Mouse (Mus musculus): ENCODE data around the gene Gpr176.

Gpr176 gene
- long read RNA-seq, experiment 1 = 0 reads
- long read RNA-seq, experiment 2, partial matches to known transcripts = 0 of 1 reads
- long read RNA-seq, experiment 2, other reads (novel, unspliced or antisense) = 1 of 1 reads

DNA sequence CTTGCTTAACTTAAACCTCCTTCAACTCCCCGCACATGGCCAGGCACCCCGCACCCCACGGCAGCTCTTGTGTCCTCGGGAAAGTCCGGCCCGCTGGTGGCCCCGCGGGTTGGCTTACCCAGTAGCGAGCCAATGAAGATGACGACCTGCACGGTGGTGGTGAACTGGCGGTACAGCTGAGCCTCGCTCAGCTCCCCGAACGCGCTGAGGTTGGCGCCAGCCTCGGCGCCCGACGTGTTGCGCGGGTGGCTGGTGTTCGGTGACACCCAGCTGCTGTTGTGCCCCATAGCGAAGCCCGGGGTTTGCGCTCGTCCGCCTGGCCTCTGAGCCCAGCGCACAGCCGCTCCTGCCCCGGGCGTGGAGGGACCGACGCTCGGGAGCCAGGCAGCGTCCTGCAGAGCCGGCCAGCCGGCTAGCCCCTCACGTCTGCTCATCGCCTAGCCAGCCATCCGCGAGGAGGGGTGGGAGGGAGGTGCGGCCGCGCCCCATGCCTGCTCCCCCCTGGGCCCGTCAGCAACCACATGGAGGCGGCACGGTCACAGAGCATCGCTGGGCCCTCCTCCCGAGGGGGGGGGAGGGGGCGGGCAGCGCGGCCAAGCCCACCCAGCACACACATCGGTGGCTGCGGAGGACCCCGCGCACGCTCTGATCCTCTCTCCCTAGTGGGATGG is at the start of gene Gpr176:
Gene Gpr176 (minus strand): TSS at position 519 of the 671 bp plus-strand sequence.
- intact Hi-C loops (cut with DNase I) = no loop called here

DNA sequence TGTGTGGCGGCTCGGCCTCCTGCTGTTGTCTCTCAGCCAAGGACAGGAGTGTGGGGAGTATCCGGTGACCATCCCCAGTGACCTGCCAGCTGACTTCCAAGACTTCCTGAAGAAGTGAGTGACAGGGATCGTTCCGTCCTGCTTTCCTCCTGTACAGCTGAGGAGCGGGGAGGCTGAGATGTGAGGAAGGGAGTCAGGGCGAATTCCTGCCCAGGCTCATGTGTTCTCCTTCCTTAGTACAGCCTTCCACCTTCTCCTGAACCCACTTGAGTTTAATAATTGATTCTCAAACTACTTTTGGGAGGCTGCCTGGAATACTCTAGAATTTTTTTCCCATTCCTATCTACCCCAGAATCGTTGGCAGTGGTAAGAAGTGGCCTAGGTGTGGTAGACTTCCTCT is 49.2 kb upstream of the Gpr176 start:
- intact Hi-C loops (cut with DNase I) = no loop called here

DNA sequence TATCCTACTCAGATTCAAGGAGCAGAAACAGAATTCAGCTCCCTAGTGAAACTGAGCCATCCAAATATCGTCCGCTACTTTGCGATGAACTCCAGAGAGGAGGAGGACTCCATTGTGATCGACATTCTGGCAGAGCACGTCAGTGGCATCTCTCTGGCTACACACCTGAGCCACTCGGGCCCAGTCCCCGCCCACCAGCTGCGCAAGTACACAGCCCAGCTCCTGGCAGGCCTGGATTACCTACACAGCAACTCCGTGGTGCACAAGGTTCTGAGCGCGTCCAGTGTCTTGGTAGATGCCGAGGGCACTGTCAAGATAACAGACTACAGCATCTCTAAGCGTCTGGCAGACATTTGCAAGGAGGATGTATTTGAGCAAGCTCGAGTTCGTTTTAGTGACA is 48.7 kb upstream of the Gpr176 start:
- intact Hi-C loops (cut with DNase I) = no loop called here

DNA sequence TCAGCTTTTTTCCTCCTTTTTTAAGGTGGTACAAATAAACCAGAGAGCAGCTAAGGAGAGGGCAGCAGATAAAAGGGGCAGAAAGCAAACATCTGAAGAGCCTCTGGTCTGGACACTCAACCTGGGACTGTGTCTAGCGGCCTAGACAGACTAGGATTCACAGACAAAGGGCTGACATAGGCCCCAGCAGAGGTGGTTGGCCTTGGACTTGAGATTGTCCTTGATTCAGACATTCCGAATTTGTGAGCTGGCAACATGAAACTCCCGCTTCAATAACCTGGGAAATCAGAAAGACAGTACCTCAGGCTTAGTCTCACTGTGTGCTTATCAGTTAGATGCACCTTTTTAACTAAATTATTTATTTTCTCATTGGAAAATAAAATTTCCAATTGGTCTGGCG is 44.9 kb upstream of the Gpr176 start:
- intact Hi-C loops (cut with DNase I) = no loop called here

DNA sequence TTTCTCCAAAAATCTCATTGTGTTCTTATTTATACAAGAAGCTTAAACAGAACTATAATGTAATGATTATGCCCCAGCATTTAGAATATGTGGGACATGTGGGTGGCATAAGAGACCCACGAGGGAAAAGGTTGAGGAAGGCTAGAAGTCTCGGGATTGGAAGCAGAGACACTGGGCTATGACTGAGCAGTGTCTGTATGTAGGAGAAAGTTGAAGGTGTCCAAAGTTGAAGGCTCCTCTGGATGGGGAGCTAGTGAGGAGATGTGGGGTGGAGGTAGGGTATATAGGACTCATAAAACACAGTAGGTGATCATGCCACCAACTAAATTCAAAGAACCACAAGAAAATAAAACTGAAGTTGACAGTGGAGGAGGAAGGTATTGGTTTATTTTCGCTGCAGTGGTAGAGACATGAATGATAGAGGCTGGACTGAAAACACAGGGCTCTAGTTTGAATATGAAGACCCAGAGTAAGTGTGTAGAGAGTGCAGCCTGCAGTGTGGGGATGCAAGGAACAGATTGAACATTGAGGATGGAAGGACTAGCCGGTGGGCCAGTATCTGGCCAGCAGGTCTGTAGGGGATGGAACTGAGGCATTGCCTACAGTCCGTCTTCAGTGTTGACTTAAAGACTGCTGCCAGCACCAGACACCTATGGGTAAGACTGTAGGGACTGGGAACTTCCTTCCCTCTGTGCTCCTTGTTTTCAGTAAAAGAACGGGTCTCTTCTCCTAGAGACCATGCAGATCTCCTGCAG is 42.6 kb upstream of the Gpr176 start:
- intact Hi-C loops (cut with DNase I) = no loop called here

DNA sequence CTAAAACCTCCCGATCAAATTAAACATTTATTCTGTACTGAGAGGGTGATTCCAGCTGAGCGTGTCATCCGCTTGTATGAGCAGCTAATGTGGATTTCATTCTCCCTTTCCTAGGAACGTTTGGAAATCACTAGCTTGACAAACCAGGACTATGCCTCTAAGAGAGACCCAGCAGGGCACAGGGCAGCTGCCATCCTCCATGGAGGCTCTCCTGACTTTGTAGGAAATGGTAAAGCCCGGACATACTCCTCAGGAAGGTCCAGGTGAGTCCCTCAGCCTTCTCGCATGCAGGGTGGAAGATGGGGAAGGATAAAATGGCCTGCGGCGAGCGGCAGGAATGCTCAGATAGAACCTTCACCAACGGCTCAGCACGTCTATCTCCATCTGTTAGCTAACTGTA is 39.6 kb upstream of the Gpr176 start:
- intact Hi-C loops (cut with DNase I) = no loop called here

DNA sequence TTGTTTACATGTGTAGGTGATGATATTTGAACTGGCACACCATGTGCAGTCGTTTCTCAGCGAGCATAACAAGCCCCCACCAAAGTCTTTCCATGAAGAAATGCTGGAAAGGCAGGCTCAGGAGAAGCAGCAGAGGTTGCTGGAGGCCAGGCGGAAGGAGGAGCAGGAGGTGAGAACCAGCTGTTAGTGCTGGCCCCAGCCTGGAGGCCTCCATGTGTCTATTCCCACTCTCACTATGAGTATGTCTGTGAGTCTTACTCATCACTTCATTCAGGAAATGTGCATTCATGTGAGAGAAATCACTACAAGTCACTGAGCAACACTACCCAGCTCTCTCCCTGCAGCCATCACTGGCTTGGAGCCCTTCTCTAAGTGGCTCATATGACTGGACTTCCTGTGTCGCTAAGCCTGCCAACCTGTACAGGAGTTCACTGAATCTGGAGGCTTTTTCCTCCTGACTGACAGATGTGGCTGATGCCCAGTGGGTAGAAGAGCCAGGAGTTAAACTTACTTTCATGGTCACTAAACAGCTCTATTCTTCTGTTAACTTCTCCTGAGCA is 35.2 kb upstream of the Gpr176 start:
- intact Hi-C loops (cut with DNase I) = no loop called here

DNA sequence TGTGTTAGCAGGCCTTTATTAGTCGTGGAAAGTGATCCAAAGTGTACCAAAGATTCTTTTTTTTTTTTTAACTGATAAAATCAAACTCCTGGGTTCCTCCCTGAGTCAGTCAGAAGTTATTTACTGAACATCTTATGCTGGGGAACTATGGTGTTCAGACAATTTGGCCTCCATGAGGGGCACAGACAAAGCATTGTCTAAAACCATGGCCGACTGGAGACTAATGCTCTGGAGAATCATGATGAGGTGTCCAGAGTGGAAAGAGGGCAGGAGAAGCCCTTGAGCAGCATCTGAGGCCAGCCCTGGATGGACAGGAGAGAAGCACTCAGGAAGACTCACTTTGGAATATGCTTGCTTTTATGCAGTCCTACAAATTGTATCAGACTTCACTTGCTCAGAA is 33.6 kb upstream of the Gpr176 start:
- intact Hi-C loops (cut with DNase I) = no loop called here

DNA sequence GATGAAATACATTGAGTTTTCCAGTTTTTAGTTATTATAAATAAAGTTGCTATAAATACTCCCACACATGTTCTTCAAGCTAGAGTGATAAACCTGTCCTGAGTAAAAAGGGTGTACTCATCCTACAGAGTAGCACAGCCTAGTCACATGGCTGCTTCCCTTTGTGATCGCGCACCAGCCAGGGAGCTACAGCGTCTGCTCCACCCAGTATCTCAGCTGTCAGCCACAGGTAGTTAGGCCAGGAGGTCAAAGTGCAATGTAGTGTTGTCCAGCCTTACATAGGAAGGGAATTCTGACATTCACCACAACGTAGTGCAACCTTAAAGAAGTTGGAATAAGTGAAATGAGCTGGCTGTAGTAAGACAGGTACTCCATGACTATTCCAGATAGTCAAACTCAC is 32.3 kb upstream of the Gpr176 start:
- intact Hi-C loops (cut with DNase I) = no loop called here

DNA sequence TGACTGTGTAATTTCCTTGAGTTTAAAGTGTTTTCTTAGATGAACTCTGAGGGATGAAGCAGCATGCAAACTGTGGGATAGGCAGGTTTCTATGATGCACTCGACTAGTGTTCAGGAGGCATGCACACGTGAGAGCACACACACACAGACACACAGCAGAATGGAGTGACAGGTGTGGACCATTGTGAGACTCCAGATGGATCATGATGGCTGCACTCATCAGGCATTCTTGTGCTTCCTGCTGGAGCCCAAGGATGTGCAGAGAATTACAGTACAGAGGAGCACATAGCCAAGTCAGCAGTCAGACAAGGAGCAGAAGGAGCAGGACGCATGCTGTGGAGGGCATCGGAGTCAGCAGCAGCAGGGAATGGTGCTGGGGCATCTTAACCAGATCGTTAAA is 31.1 kb upstream of the Gpr176 start:
- intact Hi-C loops (cut with DNase I) = no loop called here

DNA sequence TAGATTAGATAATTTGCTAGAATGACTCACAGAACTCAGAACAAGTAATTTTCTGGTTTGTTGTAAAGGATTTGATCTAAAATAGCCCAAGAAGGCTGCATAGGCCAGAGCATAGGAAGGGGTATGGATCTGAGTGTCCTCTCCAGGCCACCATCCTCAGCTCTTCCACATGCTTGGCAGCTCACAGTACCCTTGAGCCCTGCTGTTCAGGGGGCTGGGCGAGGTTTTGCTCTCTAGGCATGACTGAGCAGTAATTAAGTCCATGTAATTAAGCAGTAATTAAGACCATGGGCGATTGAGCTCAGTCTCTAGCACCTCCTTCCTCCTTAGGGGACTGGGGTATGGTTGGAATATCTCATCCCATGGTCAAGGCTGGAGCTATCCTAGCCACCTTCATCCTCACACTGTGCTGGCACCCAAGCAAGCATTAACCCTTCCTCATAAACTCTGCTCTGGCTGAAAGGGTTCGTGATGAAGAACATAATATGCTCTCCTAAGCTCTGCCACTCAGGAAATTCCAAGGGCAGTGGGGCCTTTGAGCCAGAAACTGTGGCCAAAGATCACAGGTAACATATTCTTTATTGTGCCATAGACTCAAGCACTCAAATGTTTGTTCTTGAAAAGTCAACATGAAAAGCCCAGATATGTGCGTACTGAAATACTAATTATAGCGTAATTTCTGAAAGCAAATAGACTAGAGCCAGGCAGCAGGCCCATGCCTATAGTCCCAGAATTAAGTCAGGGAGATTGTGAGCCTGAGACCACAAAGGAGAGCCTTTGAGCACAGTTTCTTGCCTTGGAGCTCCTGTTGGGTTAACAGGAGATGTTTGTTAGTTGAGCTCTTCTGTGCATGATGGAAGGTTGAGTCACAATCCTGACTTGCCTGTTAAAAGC is 28.9 kb upstream of the Gpr176 start:
- intact Hi-C loops (cut with DNase I) = no loop called here

DNA sequence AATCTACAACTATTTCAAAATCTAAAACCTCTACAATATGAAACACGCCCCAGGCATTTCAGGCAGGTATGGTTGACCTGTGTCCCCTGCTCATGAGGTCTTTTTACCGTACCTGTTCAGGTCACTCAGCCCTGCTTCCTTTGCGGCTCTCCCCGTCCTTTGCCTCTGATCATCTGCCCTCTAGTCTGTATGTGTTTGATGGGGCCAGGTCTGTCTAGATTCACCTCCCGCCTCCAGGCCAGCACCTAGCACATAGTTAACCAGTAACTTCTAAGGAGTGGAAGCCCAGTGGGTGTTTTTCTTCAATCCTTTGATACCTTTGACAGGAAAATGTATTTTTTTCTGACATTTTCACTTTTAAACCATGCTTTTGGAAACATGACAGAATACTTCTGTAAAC is 26.5 kb upstream of the Gpr176 start:
- intact Hi-C loops (cut with DNase I) = no loop called here

DNA sequence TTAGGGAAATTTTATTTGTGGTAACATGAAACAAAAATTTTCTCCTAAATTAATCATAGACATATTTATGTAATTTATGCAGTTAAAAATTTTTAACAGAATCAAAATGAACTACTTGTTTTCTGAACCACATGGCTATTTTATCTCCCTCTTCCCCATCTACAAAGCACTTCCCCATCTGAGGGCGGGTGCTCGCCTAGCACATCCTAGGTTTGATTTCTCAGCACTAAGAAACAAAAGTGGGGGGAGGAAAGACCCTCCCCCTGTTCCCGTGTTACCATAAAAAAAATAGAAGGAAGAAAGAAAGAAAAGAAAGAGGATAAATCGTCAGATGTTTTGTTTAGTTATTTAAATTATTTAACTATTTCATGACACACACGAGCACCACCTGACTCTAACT is 18.0 kb upstream of the Gpr176 start:
- intact Hi-C loops (cut with DNase I) = no loop called here

DNA sequence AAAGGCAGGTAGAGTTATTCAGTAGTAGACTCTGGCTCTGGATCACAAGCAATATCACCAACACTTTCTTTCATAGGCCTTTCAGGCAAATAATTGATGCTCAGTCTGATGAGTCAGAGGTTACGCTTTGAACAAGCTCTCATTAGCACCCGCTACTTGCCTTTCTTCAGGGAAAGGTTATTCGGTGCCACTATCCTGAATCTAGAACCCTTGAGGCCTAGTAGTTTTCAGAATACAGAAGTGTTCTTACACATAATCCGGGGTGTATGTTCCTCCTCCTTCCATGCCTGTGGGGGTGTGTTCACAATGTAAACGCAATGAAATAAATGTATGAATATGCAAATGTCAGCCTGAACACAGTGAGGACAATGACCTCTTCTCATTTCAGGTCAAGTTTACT is 16.9 kb upstream of the Gpr176 start:
- intact Hi-C loops (cut with DNase I) = no loop called here

DNA sequence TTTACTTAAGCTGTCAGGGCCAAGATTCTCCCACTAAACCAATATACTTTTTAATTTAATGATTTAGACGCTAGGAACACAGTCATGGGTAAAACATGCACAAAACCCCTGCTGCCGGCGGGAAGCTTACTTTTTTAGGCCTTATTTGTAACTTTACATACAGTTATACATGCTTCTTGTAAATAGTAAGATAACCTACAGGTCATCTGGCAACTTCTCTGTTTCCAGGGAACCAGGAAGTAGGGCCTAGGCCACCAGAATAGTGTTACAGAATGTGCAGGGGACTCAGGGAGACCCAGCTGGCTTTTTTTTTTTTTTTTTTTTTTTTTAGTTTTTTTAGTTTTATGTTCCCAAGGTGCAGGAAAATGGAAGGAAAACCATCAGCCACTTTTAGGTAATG is 16.4 kb upstream of the Gpr176 start:
- intact Hi-C loops (cut with DNase I) = no loop called here

DNA sequence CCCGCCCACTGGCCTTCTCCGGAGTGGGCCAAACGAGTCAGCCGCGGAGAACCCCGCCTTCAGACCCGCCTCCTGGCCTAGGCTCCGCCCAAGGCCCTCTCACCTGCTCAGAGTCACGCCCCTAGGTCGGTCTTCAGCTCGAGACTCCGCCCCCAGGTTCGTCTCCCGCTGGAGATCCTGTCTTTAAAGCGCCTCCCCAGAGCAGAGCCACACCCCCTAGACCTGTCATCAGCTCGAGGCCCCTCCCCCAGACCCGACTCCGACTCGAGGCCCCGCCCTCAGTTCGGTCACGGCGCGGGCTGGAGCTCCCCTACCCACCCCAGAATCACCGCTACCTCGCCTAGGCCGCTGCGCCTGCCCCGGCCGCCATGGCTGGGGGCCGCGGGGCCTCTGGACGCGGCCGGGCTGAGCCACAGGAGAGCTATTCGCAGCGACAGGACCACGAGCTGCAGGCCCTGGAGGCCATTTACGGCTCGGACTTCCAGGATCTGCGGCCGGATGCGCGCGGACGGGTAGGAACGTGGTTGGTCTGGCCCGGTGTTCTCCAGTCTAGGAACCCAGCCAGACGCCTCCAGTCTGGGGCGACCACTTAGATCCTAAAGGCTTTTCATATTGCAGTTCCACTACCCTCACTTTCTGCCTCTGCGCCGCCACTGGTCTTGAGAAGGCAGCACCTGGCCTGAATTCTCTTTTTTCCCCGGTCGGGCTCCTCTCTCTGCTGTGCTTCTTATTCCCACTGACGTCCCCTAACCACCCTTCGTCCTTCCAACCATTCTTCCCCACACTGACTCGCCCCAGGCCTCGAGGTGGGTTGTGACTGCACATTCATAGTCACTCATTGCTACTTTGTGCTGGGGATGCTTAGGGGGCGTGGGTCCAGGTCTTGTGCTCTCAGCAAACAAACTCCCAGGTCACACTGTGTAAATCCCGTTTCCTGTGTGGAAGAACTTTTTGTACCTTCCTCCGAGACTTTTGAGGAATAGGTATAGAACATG is 15.4 kb upstream of the Gpr176 start, which contains the start of gene Eif2ak4:
Gene Eif2ak4 (plus strand): TSS at position 278 of the 995 bp plus-strand sequence.
- intact Hi-C loops (cut with DNase I) = no loop called here

DNA sequence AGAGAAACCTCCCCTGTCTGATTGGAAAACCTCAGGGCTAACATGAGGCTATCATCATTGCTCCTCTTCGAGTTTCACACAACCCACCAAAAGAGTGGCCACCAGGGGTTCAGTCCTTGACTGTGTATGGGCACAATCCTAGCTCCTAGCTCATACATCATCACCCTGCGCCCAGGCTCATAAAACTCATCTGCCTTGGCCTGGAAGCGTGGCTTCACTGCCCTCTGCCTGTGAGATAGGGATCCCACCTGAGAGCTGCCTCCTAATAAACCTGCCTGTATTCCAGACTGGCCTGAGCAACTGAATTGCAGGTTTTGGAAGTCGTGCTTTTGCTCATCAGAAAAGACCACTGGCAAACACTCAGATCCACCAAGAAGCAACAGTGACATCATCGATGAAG is 10.2 kb upstream of the Gpr176 start:
- intact Hi-C loops (cut with DNase I) = no loop called here

DNA sequence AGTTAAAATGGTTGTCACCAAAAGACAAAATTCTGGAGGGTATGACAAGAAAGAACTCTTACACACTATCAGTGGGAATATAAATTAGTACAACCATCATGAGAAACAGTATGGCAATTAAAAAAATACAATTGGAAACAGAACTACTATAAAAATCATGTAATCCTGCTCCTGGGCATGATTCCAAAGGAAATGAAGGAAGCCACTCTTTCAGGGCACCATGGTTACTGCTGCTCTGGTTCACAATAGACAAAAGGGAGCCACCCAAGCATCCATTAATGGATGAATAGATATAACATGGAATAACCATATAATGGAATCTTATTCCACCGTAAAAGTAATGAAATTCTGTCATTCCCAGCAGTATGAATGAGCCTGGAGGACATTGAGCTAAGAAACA is 6.5 kb upstream of the Gpr176 start:
- intact Hi-C loops (cut with DNase I) = no loop called here

DNA sequence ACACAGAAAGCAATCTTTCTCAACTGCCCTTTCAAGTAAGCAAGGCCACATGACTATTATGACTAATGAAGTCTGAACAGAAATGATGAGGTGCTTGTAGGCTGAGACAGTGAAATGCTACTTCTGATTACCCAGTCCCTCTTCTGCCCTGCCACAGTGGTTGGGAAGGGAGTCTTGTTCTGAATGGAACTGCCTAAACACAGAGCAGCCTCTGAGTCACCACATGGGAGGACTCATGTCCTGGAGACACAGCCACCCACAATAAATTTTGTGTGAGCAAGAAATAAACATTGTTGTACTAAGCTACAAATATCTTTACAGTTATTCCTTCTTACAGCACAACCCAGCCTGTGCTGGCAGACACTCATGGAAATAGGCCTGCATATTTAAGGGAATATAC is 2.7 kb upstream of the Gpr176 start:
- intact Hi-C loops (cut with DNase I) = no loop called here

DNA sequence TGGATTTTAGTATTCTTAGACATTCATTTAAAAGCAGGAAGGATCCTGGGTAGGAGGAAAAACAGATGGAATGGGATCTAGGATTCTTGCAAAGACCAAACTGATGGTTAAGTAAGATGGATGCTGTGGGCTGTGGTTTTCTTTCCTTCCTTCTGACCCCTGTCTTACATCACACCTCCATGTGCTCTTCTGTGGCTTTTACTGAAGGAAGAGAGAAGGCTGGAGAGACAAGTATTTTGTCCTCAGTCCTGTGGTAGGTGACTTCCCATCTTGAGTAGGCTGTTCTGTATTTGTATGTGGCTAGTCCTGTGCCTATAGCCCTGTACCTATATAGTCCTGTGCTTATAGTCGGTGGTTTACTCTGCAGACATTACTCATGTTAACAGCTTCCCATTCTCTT is 2.3 kb upstream of the Gpr176 start:
- intact Hi-C loops (cut with DNase I) = no loop called here
